Mouse (Mus musculus) hindbrain, embryonic 14.5 days (tissue): ENCODE measurements at regions not wholly inside any gene's neighbourhood (a gene's known extent, or its start where the extent isn't known, plus 50 kb on each side); places are given as distances from the start of the nearest gene placed in this dataset.

Experiments
- ATAC-seq: fragments of 200-750 bp; cut with Nextera tagmentation; 2 replicates; pipeline ENCODE4 v1.8.0; 2017; ENCODE audit warnings: moderate number of reproducible peaks, mild to moderate bottlenecking, moderate TSS enrichment, moderate library complexity; ENCODE audit not compliant: low FRiP score
- DNase-seq: peaks from one replicate; pipeline ENCODE4 v3.0.0-alpha.2; 2015; ENCODE audit warnings: low spot score
- H3K27ac ChIP-seq: fragments of 300-500 bp; sonication (generic); 2 replicates; pipeline ENCODE4 v1.5.1; 2014; ENCODE audit warnings: mild to moderate bottlenecking, moderate library complexity
- H3K27me3 ChIP-seq: fragments of 300-500 bp; sonication (generic); 2 replicates; pipeline ENCODE4 v1.6.1; 2014; ENCODE audit warnings: mild to moderate bottlenecking, low read length, mixed read lengths; ENCODE audit not compliant: control insufficient read depth, insufficient read depth
- H3K36me3 ChIP-seq: fragments of 300-500 bp; sonication (generic); replicated peaks from 2 replicates; pipeline ENCODE4 v1.6.1; 2014; ENCODE audit not compliant: control insufficient read depth, insufficient read depth
- H3K4me1 ChIP-seq: fragments of 300-500 bp; sonication (generic); replicated peaks from 2 replicates; pipeline ENCODE4 v1.6.1; 2014; ENCODE audit warnings: antibody characterized with exemption, low read length, mixed read lengths; ENCODE audit not compliant: control insufficient read depth, insufficient read depth
- H3K4me2 ChIP-seq: fragments of 300-500 bp; sonication (generic); replicated peaks from 2 replicates; pipeline ENCODE4 v1.6.1; 2014; ENCODE audit warnings: mild to moderate bottlenecking, moderate library complexity
- H3K4me3 ChIP-seq: fragments of 300-500 bp; sonication (generic); replicated peaks from 2 replicates; pipeline ENCODE4 v1.5.1; 2014; ENCODE audit warnings: mild to moderate bottlenecking, low read length
- H3K9ac ChIP-seq: fragments of 300-500 bp; sonication (generic); 2 replicates; pipeline ENCODE4 v1.6.1; 2014
- H3K9me3 ChIP-seq: fragments of 300-500 bp; sonication (generic); 2 replicates; pipeline ENCODE4 v1.6.1; 2016; ENCODE audit warnings: low read length; ENCODE audit not compliant: control insufficient read depth
- WGBS: fragments of 180-500 bp; shearing (Covaris S2); extraction: QIAGEN DNeasy Blood & Tissue Kit; methylation state at CpG from one replicate; pipeline ENCODE4 v1.1.7; 2014; 5-methylcytosine and 5-hydroxymethylcytosine counted together

DNA sequence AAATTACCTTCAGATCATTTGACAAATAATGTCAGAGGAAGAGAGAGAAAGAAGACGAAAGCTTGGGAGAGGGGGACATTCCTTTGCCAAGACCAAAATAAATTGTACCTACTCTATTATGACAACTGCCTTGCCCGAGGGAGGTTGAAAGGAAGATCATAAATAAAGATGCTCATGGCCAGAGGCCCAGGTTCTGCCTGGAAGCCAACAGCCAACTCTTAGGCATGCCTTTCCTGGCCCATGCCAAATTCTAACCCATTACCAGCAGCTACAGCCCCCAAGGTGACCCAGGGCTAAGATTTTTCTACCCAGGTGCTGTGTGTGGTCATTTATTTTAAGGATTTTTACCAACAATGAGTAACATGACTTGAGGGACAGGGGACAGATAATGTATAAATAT, 54.9 kb downstream of the Cbln1 start:
- 70% methylated on average over 2 of the region's 2 CpGs for WGBS

DNA sequence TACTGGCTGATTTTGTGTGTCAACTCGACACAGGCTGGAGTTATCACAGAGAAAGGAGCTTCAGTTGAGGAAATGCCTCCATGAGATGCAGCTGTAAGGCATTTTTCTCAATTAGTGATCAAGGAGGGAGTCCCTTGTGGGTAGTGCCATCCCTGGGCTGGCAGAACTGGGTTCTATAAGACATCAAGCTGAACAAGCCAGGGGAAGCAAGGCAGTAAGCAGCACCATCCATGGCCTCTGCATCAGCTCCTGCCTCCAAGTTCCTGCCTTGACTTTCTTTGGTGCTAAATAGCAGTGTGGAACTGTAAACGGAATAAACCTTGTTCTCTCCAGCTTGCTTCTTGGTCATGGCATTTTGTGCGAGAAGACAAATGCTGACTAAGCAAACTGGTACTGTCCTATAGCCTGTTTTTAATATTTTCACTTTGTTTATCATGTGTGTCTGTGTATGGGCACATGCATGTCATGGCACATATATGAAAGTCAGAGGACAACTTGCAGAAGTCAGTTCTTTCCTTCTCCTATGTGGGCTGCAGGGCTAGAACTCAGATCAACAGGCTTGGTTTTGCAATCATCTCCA, 57.3 kb downstream of the Cbln1 start:
- no peak overlapping the region for H3K27ac ChIP-seq
- no peak for DNase-seq

More for the DNA sequence above, 54.9 kb downstream of the Cbln1 start:
- H3K27me3 ChIP-seq: no peaks in the 10 kb centered on the region
- no peak overlapping the region for H3K4me2 ChIP-seq
- H3K9me3 ChIP-seq: no peaks in the 10 kb centered on the region
- no peak overlapping the region for H3K9ac ChIP-seq
- ATAC-seq (no peak), DNase-seq (no peak)
- no peaks in the 10 kb centered on the region for H3K36me3 ChIP-seq
- H3K4me3 ChIP-seq: no peak overlapping the region
- H3K27ac ChIP-seq: no peak overlapping the region
- H3K4me1 ChIP-seq: no peaks in the 10 kb centered on the region

DNA sequence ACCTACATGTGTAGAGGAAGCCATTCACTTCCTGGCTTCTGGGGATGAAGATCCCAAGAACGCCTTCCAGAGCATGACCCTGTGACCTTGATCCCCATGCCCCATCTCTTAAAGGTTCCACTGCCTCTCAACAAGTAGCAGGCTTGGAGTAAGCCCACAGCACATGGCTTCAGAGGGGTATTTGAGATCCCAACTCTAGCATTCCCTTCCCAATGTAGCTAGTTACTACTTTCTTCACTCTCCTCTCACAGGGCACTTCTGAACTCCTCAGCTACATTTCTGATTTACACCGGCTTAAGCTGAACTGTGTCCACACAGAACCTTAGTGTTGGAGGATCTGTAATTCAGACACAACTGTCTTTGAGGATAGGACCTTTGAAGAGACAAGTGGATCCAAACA, 83.4 kb downstream of the Cbln1 start:
- Histone ChIP-seq H3K27me3 (no peaks in the 10 kb centered on the region), H3K4me3 (no peak overlapping the region), H3K27ac (no peak overlapping the region), H3K4me2 (no peak overlapping the region), H3K36me3 (no peaks in the 10 kb centered on the region), H3K9me3 (no peaks in the 10 kb centered on the region), H3K4me1 (peaks cover 4% of the 10 kb centered on the region; the same call in 1 of the 2 replicates), H3K9ac (no peak overlapping the region)
- 78% methylated on average over 2 of the region's 2 CpGs for WGBS
- ATAC-seq: no peak
- DNase-seq: no peak

More for the DNA sequence above, 57.3 kb downstream of the Cbln1 start:
- Histone ChIP-seq H3K36me3 (no peaks in the 10 kb centered on the region), H3K4me3 (no peak overlapping the region), H3K9ac (no peak overlapping the region), H3K27me3 (no peaks in the 10 kb centered on the region), H3K4me1 (no peaks in the 10 kb centered on the region), H3K9me3 (no peaks in the 10 kb centered on the region), H3K4me2 (no peak overlapping the region)
- ATAC-seq: no peak
- 85% methylated on average over 3 of the region's 3 CpGs for WGBS

GRCm38 (mm10) chr8:87383527-87384206, 88.7 kb downstream of the Cbln1 start:
- DNase-seq (peak; percentile 26), ATAC-seq (no peak)
- no peaks in the 10 kb centered on the region for H3K36me3 ChIP-seq
- no peak overlapping the region for H3K4me3 ChIP-seq
- 38% methylated on average over 12 of the region's 12 CpGs for WGBS
- H3K4me1 ChIP-seq: peaks cover 14% of the 10 kb centered on the region; the same call in 1 of the 2 replicates
- H3K27ac ChIP-seq: peak overlapping the region; percentile 23; the same call in 1 of the 2 replicates
- H3K4me2 ChIP-seq: no peak overlapping the region
- no peaks in the 10 kb centered on the region for H3K27me3 ChIP-seq
- no peaks in the 10 kb centered on the region for H3K9me3 ChIP-seq
- no peak overlapping the region for H3K9ac ChIP-seq

DNA sequence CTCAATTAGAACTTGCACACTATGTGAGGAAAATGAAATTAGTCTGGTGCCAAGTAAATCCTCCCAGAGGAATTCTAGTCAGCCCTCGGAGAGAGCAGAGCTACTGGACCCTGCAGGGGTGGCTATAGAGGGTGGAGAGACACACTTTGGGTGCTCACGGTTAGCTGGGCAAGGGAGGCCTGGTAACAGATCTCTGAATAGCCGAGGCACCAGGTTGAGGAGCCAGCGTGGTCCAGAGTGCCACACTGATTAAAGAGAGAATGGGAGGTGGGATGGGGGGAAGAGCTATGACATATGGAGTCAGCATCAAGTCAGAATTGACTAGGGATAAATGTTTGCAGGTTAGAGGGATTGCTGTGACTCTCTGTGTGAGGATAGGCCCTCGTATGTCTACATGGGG, 90.1 kb downstream of the Cbln1 start:
- Histone ChIP-seq H3K4me1 (peaks cover 14% of the 10 kb centered on the region; the same call in 1 of the 2 replicates), H3K9me3 (no peaks in the 10 kb centered on the region), H3K9ac (no peak overlapping the region), H3K4me2 (no peak overlapping the region), H3K27me3 (no peaks in the 10 kb centered on the region), H3K27ac (no peak overlapping the region), H3K36me3 (no peaks in the 10 kb centered on the region), H3K4me3 (no peak overlapping the region)
- whole genome bisulfite sequencing: 75% methylated on average over 5 of the region's 5 CpGs
- DNase-seq: no peak
- ATAC-seq: no peak

GRCm38 (mm10) chr8:87380791-87381190, 91.6 kb downstream of the Cbln1 start:
- peaks cover 14% of the 10 kb centered on the region; the same call in 1 of the 2 replicates for H3K4me1 ChIP-seq
- H3K9me3 ChIP-seq: no peaks in the 10 kb centered on the region
- ATAC-seq (no peak), DNase-seq (no peak)
- H3K9ac ChIP-seq: no peak overlapping the region
- no peaks in the 10 kb centered on the region for H3K36me3 ChIP-seq
- H3K4me3 ChIP-seq: no peak overlapping the region
- no peaks in the 10 kb centered on the region for H3K27me3 ChIP-seq
- no peak overlapping the region for H3K27ac ChIP-seq
- no peak overlapping the region for H3K4me2 ChIP-seq
- 47% methylated on average over 3 of the region's 3 CpGs for WGBS

DNA sequence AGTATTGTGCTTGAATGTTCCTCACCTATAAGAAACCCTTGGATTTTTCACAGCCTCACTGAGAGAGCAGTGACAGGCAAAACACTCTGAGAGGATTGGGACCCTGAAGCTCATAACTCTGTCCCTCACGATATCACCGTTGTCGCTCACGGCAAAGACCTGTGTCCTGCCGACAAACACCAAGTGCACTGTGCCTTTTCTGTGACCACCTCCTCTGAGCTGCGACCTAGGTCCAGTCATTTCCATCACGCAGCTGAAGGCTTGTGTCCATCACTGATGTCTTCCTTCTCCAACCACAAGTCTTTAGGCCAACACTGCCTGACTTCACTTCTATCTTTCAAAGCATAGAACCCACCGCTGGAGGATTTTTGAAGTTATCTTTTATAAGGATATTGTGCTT, 93.1 kb downstream of the Cbln1 start:
- Histone ChIP-seq H3K27me3 (no peaks in the 10 kb centered on the region), H3K4me3 (no peak overlapping the region), H3K27ac (no peak overlapping the region), H3K9ac (no peak overlapping the region), H3K36me3 (no peaks in the 10 kb centered on the region), H3K9me3 (no peaks in the 10 kb centered on the region), H3K4me1 (peaks cover 15% of the 10 kb centered on the region), H3K4me2 (no peak overlapping the region)
- ATAC-seq (no peak), DNase-seq (no peak)
- 95% methylated on average over 8 of the region's 8 CpGs for WGBS

DNA sequence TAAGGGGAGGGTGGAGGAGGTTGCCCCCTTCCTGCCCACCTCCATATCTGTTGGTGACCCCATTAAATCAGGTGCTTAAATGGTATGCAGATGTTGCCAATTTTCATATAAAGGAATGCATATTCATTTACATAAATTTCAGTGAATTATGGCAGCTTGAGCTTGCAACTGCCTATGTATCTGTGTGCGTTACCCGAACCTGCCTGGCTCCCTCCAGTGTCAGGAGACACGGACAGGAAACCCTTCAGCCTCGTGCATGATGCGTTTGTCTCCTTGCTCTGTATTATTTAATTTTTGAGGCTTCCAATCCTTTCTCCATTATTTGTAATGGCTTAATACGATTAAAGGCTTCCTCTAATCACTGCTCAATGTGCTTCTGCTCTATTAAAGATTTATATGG, 98.4 kb downstream of the Cbln1 start:
- Histone ChIP-seq H3K4me2 (no peak overlapping the region), H3K27me3 (no peaks in the 10 kb centered on the region), H3K4me1 (peaks cover 11% of the 10 kb centered on the region; the same call in 1 of the 2 replicates), H3K9ac (no peak overlapping the region), H3K4me3 (no peak overlapping the region), H3K36me3 (no peaks in the 10 kb centered on the region), H3K9me3 (no peaks in the 10 kb centered on the region), H3K27ac (no peak overlapping the region)
- DNase-seq (no peak), ATAC-seq (no peak)
- WGBS: 41% methylated on average over 6 of the region's 6 CpGs

DNA sequence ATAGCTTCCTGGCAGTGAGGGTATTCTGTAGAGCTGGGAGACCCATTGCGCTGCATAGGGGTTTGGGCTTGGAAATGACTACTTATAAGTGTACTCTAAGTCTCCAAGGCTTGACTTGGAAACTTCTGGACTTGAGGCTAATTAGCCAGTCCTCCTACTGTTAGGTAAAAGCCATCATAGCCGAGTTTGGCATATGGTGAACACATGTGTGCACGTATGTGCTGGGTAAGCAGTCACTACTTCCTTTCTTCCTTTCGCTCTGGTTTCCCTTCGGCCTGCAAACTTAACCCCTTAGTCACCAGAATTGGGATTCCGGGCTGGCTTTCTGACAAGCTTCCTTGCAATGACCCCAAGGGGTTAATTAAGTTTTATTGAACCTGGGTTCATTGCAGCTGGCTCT, 98.9 kb downstream of the Cbln1 start:
- no peak overlapping the region for H3K27ac ChIP-seq
- 38% methylated on average over 6 of the region's 6 CpGs for WGBS

More for the DNA sequence above, 98.9 kb downstream of the Cbln1 start:
- Histone ChIP-seq H3K36me3 (no peaks in the 10 kb centered on the region), H3K4me1 (peaks cover 11% of the 10 kb centered on the region; the same call in 1 of the 2 replicates), H3K9ac (no peak overlapping the region), H3K4me3 (no peak overlapping the region), H3K4me2 (no peak overlapping the region), H3K9me3 (no peaks in the 10 kb centered on the region), H3K27me3 (no peaks in the 10 kb centered on the region)
- no peak for DNase-seq
- no peak for ATAC-seq
